Mouse (Mus musculus): ENCODE data around the gene Fmo4. TPM values are rescaled to one million over a fixed set of nuclear protein-coding genes. Genes with fewer than 3 reads are reported as not detected.

The Fmo4 gene
- polyA plus RNA-seq, 1 experiment from 2014 or later = 0.60 TPM

Other genes starting within 250 kb of the Fmo4 start
- 62.1 and 63.7 TPM in 2 replicates for gene Vamp4, start 243.5 kb downstream of the Fmo4 start, polyA plus RNA-seq (2014; fragmentation: Nextera tagmentation; extraction: Ambion mirVana)
- 0.26 TPM in 1 of 2 replicates, not detected in the other for gene Myoc, start 174.8 kb downstream of the Fmo4 start, polyA plus RNA-seq (2014; fragmentation: Nextera tagmentation; extraction: Ambion mirVana)
- not detected in 2 replicates for gene Myocos, start 155.8 kb downstream of the Fmo4 start, polyA plus RNA-seq (2014; fragmentation: Nextera tagmentation; extraction: Ambion mirVana)
- gene Prrc2c, start 73.4 kb downstream of the Fmo4 start, polyA plus RNA-seq (2014; fragmentation: Nextera tagmentation; extraction: Ambion mirVana) = 140 and 150 TPM in 2 replicates
- gene Fmo1, start 52.6 kb upstream of the Fmo4 start, polyA plus RNA-seq (2014; fragmentation: Nextera tagmentation; extraction: Ambion mirVana) = 62.1 and 79.1 TPM in 2 replicates
- gene Fmo2, start 84.8 kb upstream of the Fmo4 start, polyA plus RNA-seq (2014; fragmentation: Nextera tagmentation; extraction: Ambion mirVana) = 3.5 and 5.2 TPM in 2 replicates
- gene Fmo6, start 123.5 kb upstream of the Fmo4 start, polyA plus RNA-seq (2014; fragmentation: Nextera tagmentation; extraction: Ambion mirVana) = 3.1 and 4.0 TPM in 2 replicates
- gene Fmo3, start 170.6 kb upstream of the Fmo4 start, polyA plus RNA-seq (2014; fragmentation: Nextera tagmentation; extraction: Ambion mirVana) = not detected in 2 replicates